Mouse (Mus musculus) stomach, embryonic 16.5 days (tissue): ENCODE results near the gene Shpk. TPM values are rescaled to one million over a fixed set of nuclear protein-coding genes. Genes with fewer than 3 reads are reported as not detected.

Source experiments
- ATAC-seq: fragments of 200-750 bp; cut with Nextera tagmentation; 2 replicates; pipeline ENCODE4 v1.8.0; 2017; ENCODE audit warnings: moderate number of reproducible peaks, moderate TSS enrichment; ENCODE audit not compliant: insufficient read depth, low FRiP score
- H3K27ac ChIP-seq: fragments of 300-500 bp; sonication (generic); 2 replicates; pipeline ENCODE4 v1.5.1; 2014; ENCODE audit warnings: low read length
- H3K27me3 ChIP-seq: fragments of 300-500 bp; sonication (generic); 2 replicates; pipeline ENCODE4 v1.6.1; 2014; ENCODE audit warnings: low read length, control low read depth, mixed read lengths; ENCODE audit not compliant: control insufficient read depth, insufficient read depth
- H3K36me3 ChIP-seq: fragments of 300-500 bp; sonication (generic); 2 replicates; pipeline ENCODE4 v1.6.1; 2014; ENCODE audit warnings: low read length; ENCODE audit not compliant: control insufficient read depth, insufficient read depth
- H3K4me1 ChIP-seq: fragments of 300-500 bp; sonication (generic); 2 replicates; pipeline ENCODE4 v1.6.1; 2014; ENCODE audit warnings: low read length, control low read depth, mixed read lengths; ENCODE audit not compliant: control insufficient read depth, insufficient read depth
- H3K4me2 ChIP-seq: fragments of 300-500 bp; sonication (generic); 2 replicates; pipeline ENCODE4 v1.6.1; 2014; ENCODE audit warnings: low read depth, low read length, mixed read lengths
- H3K4me3 ChIP-seq: fragments of 300-500 bp; sonication (generic); replicated peaks from 2 replicates; pipeline ENCODE4 v1.5.1; 2014; ENCODE audit warnings: mild to moderate bottlenecking, low read length
- H3K9ac ChIP-seq: fragments of 300-500 bp; sonication (generic); 2 replicates; pipeline ENCODE4 v1.6.1; 2014; ENCODE audit warnings: low read length
- H3K9me3 ChIP-seq: fragments of 300-500 bp; sonication (generic); replicated peaks from 2 replicates; pipeline ENCODE4 v1.6.1; 2016; ENCODE audit warnings: low read length, control low read depth; ENCODE audit not compliant: control insufficient read depth
- WGBS: fragments of 180-500 bp; shearing (Covaris S2); extraction: QIAGEN DNeasy Blood & Tissue Kit; methylation state at CpG from one replicate; pipeline ENCODE4 v1.1.7; 2014; 5-methylcytosine and 5-hydroxymethylcytosine counted together
- polyA plus RNA-seq: library from polyadenylated mRNA; unstranded; fragments of >200 nt; fragmentation: Nextera tagmentation; extraction: Ambion mirVana; gene quantifications from 2 replicates; pipeline ENCODE4 v1.2.1, GENCODE M21; 2015

The Shpk gene
- 3.3 and 4.0 TPM in 2 replicates for polyA plus RNA-seq

DNA sequence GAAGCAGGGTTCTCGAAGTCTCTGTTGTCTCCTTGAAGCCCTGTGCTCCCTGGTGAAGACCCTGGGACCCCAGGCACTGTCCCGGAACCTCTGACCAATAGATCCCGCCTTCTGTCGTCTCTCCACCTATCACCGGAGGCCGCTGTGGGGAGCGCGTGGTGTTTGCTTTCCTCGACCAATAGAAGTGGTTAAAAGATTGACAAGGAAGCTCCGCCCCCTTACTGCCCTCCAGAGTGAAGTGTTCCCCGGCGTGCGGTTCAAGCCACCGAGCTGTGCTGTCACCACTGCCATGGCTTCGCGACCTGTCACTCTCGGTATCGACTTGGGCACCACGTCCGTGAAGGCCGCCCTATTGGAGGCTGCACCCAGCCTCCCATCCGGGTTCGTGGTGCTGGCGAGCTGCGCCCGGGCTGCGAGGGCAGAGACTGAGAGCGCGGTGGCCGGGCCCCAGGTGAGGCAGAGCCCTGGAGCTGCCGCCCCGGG is at the start of gene Shpk:
TSS of gene Shpk (plus strand) at position 231 of the 483 bp plus-strand sequence.
- H3K27ac ChIP-seq: peak within 1 kb of the TSS; percentile 6; the same call in 1 of the 2 replicates
- WGBS: under 1% methylated on average over 32 of the region's 32 CpGs

DNA sequence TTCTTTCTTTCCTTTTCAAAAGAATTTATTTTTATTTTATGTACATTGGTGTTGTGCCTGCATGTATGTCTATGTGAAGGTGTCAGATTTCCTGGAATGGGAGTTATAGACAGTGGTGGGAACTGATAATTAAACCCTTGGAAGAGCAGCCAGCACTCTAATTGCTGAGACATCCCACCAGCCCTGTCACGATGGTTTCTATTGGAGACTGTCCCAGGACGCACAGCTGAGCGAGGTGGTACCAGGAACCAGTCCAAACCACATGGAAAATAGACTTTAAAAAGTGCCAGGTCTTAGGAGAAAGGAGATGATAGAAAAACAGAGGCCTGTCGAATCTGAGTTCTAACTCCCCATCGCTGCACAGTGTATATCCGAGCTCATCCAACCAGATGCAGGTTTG is 44.2 kb upstream of the Shpk start:
- no peak overlapping the region for H3K27ac ChIP-seq
- H3K36me3 ChIP-seq: no peaks in the 10 kb centered on the region
- H3K9me3 ChIP-seq: no peaks in the 10 kb centered on the region
- peaks cover 11% of the 10 kb centered on the region for H3K27me3 ChIP-seq
- no peak overlapping the region for H3K9ac ChIP-seq
- WGBS: 74% methylated on average over 6 of the region's 6 CpGs
- H3K4me2 ChIP-seq: no peak overlapping the region
- ATAC-seq: no peak
- no peak overlapping the region for H3K4me3 ChIP-seq
- no peaks in the 10 kb centered on the region for H3K4me1 ChIP-seq

More for the DNA sequence above, at the start of gene Shpk:
- Histone ChIP-seq H3K9me3 (no peaks in the 10 kb centered on the region), H3K4me2 (peak within 1 kb of the TSS; percentile 91), H3K9ac (peak within 1 kb of the TSS; percentile 86), H3K4me1 (0 out of 2 replicates have a peak, but pooled peaks cover 3% of the 10 kb centered on the region), H3K27me3 (no peaks in the 10 kb centered on the region), H3K36me3 (0 out of 2 replicates have a peak, but pooled peaks cover 3% of the 10 kb centered on the region), H3K4me3 (peak within 1 kb of the TSS; percentile 70)
- peak; percentile 97 for ATAC-seq

DNA sequence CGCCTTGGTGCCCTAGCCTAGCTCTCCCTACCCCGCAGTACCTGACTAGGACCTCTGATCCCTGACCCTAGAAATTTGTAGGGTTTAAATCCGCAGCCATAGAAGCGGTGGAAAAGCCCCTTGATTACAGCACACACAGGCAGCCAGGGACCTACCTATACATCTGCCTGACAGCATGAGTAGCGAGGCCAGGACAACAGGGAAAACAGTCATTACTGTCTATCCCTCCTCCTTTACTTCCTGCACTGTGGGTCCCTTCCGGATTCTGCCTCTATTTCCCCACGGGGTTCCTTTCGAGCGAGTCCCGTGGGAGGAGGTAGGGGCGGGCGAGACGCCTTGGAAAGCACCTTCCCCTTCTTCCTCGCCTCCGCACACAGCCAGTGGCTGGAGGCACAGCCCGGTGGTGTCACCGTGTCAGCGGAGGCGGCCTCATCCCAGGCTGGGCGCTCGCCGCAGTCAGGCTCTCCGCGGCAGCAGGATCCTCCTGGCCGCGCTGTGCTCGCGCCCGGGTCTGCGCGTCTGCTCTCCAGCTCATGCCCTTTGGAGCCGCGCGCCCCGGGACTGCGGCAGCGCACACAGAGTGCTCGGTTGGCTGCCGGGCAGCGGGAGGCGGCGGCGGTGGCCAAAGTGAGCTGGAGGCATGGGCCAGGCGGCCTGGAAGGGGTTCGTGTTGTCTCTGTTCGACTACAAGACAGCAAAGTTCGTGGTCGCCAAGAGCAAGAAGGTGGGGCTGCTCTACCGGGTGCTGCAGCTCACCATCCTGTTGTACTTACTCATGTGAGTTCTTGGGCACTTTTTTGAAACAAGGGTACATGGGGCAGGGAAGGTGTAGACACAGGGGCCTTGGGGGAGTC is 39.1 kb upstream of the Shpk start, which contains the start of gene P2rx5:
TSS of gene P2rx5 (plus strand) at position 465 of the 854 bp plus-strand sequence.
- H3K4me2 ChIP-seq: peak within 1 kb of the TSS; percentile 83
- 2% methylated on average over 43 of the region's 49 CpGs for WGBS
- H3K9me3 ChIP-seq: no peaks in the 10 kb centered on the region
- H3K9ac ChIP-seq: peak within 1 kb of the TSS; percentile 69
- H3K4me3 ChIP-seq: peak within 1 kb of the TSS; percentile 49
- peaks cover 11% of the 10 kb centered on the region for H3K27me3 ChIP-seq
- no peak within 1 kb of the TSS for H3K27ac ChIP-seq
- ATAC-seq: peak; percentile 71
- H3K36me3 ChIP-seq: no peaks in the 10 kb centered on the region
- peaks cover 3% of the 10 kb centered on the region; the same call in 1 of the 2 replicates for H3K4me1 ChIP-seq

DNA sequence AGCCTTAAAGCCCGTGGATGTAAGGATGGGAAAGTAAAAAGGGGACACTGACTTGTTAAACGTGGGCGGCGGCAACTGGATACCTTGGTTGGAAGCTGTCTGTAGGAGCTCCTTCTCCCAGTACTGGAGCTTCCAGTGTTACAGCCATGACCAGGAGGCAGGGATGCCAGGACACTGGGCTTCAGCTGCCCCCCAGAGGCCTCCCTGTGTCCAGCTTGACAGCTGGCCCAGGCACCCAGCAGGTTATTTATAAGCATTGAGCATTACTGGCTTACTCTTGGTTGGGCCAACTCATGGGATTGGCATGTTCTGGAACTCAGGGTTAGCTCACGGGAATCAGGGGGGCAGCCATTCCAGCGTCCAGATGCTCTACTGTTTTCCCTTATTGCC is 38.5 kb upstream of the Shpk start:
- H3K4me3 ChIP-seq: peak overlapping the region; percentile 49
- 20% methylated on average over 6 of the region's 6 CpGs for WGBS
- H3K4me2 ChIP-seq: peak overlapping the region; percentile 83
- H3K27me3 ChIP-seq: peaks cover 11% of the 10 kb centered on the region
- no peaks in the 10 kb centered on the region for H3K9me3 ChIP-seq
- peaks cover 3% of the 10 kb centered on the region; the same call in 1 of the 2 replicates for H3K4me1 ChIP-seq
- no peak overlapping the region for H3K27ac ChIP-seq
- H3K36me3 ChIP-seq: no peaks in the 10 kb centered on the region
- ATAC-seq: no peak
- peak overlapping the region; percentile 69; the same call in 1 of the 2 replicates for H3K9ac ChIP-seq

DNA sequence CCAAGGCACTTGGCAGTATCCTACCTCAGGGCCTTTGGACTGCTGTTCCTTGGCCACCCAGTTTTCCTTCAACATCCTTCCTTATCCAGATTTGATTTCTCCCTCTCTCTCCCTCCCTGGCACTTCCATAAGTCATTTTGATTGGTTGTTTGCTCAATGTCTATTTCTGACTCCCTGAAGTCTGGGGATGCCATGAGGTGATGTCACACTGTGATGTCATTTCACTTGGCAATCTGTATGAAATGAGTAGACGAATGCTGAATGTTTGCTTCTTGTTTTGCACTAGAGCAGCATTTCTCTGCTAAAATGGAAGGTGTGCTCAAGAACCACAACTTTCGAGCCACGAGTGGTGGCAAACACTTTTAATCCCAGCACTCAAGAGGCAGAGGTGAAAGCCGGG is 37.6 kb upstream of the Shpk start:
- Histone ChIP-seq H3K27me3 (peaks cover 11% of the 10 kb centered on the region), H3K4me2 (no peak overlapping the region), H3K36me3 (no peaks in the 10 kb centered on the region), H3K4me1 (peaks cover 3% of the 10 kb centered on the region; the same call in 1 of the 2 replicates), H3K4me3 (no peak overlapping the region), H3K27ac (no peak overlapping the region), H3K9ac (no peak overlapping the region), H3K9me3 (no peaks in the 10 kb centered on the region)
- WGBS: 80% methylated on average over 4 of the region's 4 CpGs
- no peak for ATAC-seq

DNA sequence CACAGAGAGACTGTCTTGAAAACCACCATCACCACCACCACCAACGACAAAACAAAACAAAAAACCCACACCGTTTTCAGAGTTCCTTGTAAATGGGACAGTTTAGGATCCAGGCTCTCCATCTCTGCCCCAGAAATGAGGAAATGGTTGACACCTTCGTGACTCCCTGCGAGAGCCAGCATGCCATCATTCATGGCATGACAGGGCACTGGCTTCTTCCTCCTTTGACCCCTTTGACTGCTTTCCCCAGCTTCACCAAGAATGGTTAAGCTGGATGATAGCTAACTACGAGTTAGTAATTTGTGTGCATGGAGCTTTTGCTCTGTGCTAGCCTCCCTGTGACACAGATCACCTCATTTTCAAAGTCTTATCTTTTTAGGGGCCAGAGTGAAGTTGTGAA is 37.0 kb upstream of the Shpk start:
- H3K4me2 ChIP-seq: no peak overlapping the region
- H3K9me3 ChIP-seq: no peaks in the 10 kb centered on the region
- no peak overlapping the region for H3K27ac ChIP-seq
- H3K36me3 ChIP-seq: no peaks in the 10 kb centered on the region
- H3K9ac ChIP-seq: no peak overlapping the region
- H3K4me1 ChIP-seq: peaks cover 3% of the 10 kb centered on the region; the same call in 1 of the 2 replicates
- peaks cover 11% of the 10 kb centered on the region for H3K27me3 ChIP-seq
- 44% methylated on average over 5 of the region's 5 CpGs for WGBS
- H3K4me3 ChIP-seq: no peak overlapping the region
- ATAC-seq: no peak

DNA sequence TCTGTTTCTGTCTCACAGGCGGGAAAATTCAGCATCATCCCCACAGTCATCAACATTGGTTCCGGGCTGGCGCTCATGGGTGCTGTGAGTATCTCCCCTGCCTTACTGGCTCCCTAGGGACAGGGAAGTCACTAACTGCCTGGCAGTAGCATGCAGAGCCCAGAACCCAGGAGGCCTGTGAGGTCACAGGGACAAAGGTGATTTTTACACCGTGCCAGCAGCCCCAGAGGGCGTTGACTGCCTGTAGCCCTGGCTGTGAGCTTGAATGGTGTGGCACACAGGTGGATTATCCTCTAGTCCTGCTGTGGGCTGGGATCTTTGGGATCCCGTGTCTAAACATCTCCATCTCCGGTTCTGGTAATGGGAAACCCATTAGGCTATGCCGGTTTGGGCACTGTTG is 31.2 kb upstream of the Shpk start:
- 80% methylated on average over 8 of the region's 8 CpGs for WGBS
- peaks cover 19% of the 10 kb centered on the region for H3K4me1 ChIP-seq
- no peaks in the 10 kb centered on the region for H3K27me3 ChIP-seq
- H3K9ac ChIP-seq: no peak overlapping the region
- H3K9me3 ChIP-seq: no peaks in the 10 kb centered on the region
- no peak overlapping the region for H3K27ac ChIP-seq
- ATAC-seq: no peak
- H3K36me3 ChIP-seq: no peaks in the 10 kb centered on the region
- no peak overlapping the region for H3K4me2 ChIP-seq
- H3K4me3 ChIP-seq: no peak overlapping the region

DNA sequence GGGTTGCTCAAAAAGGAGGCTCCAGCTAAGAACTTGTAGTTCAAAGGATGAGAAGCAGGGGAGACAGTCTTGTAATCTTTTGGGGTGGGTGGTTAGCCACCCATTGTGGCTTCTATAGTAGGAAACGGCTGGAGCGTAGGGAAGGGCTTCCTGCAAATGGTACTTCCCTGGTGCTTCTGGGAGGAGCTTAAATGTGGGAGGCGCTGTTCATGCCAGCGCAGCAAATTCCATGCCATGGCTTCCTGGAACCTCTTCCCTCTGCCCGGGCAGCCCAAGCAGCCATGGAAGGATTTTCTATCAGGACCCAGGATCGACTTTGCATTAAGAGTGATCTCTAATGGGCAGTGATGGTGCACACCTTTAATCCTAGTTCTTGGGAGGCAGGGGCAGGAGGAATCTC is 30.7 kb upstream of the Shpk start:
- WGBS: 76% methylated on average over 6 of the region's 6 CpGs
- no peak for ATAC-seq

DNA sequence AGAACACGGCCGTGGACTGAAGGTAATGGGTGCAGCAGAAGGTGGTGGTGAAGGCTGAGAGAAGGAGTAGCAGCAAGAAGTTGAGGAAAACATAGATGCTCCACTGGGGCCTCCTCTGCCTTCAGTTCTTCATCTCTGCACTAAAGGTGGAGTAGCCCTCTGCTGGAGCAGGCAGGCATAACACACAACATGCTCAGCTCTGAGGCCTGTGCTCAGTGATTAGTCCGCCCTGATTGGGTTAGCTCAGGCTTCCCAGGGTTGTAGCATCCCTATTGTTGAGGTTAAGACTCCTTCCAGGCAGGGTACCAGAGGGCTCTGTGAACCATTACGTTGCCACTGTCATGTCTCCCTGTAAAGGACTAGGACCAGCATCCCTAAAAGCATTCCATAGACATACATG is 30.0 kb upstream of the Shpk start:
- H3K27ac ChIP-seq: no peak overlapping the region
- H3K4me3 ChIP-seq: no peak overlapping the region
- 41% methylated on average over 4 of the region's 4 CpGs for WGBS
- H3K4me1 ChIP-seq: peaks cover 19% of the 10 kb centered on the region
- H3K9ac ChIP-seq: no peak overlapping the region
- no peaks in the 10 kb centered on the region for H3K9me3 ChIP-seq
- ATAC-seq: 0 out of 2 replicates have a peak, but pooled peaks have one; percentile 15
- no peaks in the 10 kb centered on the region for H3K27me3 ChIP-seq
- peaks cover 5% of the 10 kb centered on the region; the same call in 1 of the 2 replicates for H3K36me3 ChIP-seq
- H3K4me2 ChIP-seq: no peak overlapping the region

More for the DNA sequence above, 30.7 kb upstream of the Shpk start:
- Histone ChIP-seq H3K4me1 (peaks cover 19% of the 10 kb centered on the region), H3K4me2 (no peak overlapping the region), H3K9me3 (no peaks in the 10 kb centered on the region), H3K27ac (no peak overlapping the region), H3K4me3 (no peak overlapping the region), H3K36me3 (no peaks in the 10 kb centered on the region), H3K9ac (no peak overlapping the region), H3K27me3 (no peaks in the 10 kb centered on the region)
